Comparison of ENCODE assay signal across 8 mouse cellular contexts in the genomic region with DNA sequence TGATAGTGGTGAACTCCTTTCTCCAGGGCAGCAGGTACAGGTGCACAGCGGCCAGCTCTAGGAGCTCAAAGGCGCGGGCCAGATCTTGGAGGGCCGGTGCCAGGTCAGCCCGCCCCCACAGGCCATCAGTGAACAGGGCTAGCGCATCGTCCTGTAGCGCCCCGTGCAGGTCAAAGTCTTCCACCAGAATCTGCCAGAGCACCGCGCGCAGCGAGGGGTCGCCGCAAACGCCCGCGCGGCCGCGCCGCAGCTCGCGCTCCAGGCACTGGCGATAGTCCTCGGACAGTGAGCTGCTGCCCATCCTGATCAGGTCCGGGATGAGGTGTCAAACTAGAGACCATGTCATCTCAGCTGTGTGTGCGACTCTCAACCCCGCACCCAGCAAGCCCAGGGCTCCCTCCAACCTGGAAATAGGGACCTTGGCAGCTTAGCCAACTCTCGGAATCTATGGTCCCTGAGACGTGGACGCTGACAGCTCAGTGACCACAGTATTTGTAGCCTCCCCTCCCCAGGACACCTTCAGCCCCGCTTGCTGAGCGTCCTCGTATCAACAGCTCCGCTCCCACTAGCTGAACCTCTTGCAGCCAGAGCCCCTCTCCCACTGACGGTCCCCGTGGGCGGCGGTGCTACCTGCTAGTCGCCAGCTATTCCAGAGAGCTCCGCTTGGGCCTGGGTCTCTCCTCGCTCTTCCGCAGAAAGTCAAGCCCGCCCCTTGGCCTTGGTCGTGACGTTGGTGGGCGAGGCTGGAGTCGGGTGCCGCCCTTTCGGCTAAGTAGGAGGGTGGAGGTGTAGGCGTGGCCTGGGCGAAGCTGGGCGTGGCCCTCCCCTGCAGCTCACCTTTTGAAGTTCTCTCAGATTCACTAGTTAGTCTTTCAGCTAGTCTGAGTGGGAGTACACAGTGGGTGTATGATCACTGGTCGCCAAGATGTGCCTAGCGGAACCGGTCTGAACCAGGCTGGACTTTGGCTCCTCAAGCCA. TPM values are rescaled to one million over a fixed set of nuclear protein-coding genes. Genes with fewer than 3 reads are reported as not detected.
DNase-seq lines count a peak whose midpoint lies in the region; ATAC-seq lines count a peak whose summit lies in the region.

Gene Spata2l, minus strand, starts transcription at position 714 of the 978 bp plus-strand sequence.

- peak within 1 kb of the TSS; percentile 5; the same call in 1 of the 2 replicates for H3K27ac ChIP-seq in embryonic facial prominence, embryonic 10.5 days (replicated peaks)
- H3K27ac ChIP-seq in intestine, embryonic 15.5 days = no peak within 1 kb of the TSS
- H3K27ac ChIP-seq in midbrain, embryonic 10.5 days (replicated peaks) = peak within 1 kb of the TSS; percentile 14

- H3K27me3 ChIP-seq in embryonic facial prominence, embryonic 10.5 days (replicated peaks; ENCODE audit: low read depth, poor library complexity, severe bottlenecking) = peaks cover 51% of the 10 kb centered on the region
- peaks cover 22% of the 10 kb centered on the region for H3K27me3 ChIP-seq in intestine, embryonic 15.5 days (replicated peaks)
- H3K27me3 ChIP-seq in midbrain, embryonic 10.5 days (ENCODE audit: low read depth, poor library complexity, severe bottlenecking) = peaks cover 49% of the 10 kb centered on the region

- peak within 1 kb of the TSS; percentile 39 for H3K9ac ChIP-seq in intestine, embryonic 15.5 days

- DNase-seq in adrenal gland, postnatal 10 days = peak; percentile 94
- DNase-seq in embryonic facial prominence, embryonic 10.5 days (ENCODE audit: low spot score) = peak; percentile 92
- peak; percentile 51 to 74 for DNase-seq in gastrocnemius, postnatal 4 days (ENCODE audit: low spot score in 2 of 2)
- DNase-seq in left cerebral cortex, postnatal 36 days (ENCODE audit: low spot score in 2 of 2) = peak; percentile 84 to 85
- DNase-seq in midbrain, embryonic 10.5 days (ENCODE audit: low spot score) = peak; percentile 87
- peak; percentile 68 for DNase-seq in right cerebral cortex, postnatal 4 days
- DNase-seq in yolk sac, embryonic 10.5 days (ENCODE audit: low spot score) = peak; percentile 90

- H3K9me3 ChIP-seq in embryonic facial prominence, embryonic 10.5 days = no peaks in the 10 kb centered on the region
- no peaks in the 10 kb centered on the region for H3K9me3 ChIP-seq in intestine, embryonic 15.5 days
- H3K9me3 ChIP-seq in midbrain, embryonic 10.5 days (replicated peaks) = no peaks in the 10 kb centered on the region

- H3K4me3 ChIP-seq in embryonic facial prominence, embryonic 10.5 days = peak within 1 kb of the TSS; percentile 57
- H3K4me3 ChIP-seq in intestine, embryonic 15.5 days (replicated peaks) = peak within 1 kb of the TSS; percentile 52
- H3K4me3 ChIP-seq in midbrain, embryonic 10.5 days = peak within 1 kb of the TSS; percentile 60

- peaks cover 30% of the 10 kb centered on the region for H3K4me1 ChIP-seq in embryonic facial prominence, embryonic 10.5 days
- H3K4me1 ChIP-seq in intestine, embryonic 15.5 days (replicated peaks) = peaks cover 18% of the 10 kb centered on the region
- peaks cover 38% of the 10 kb centered on the region for H3K4me1 ChIP-seq in midbrain, embryonic 10.5 days

- ATAC-seq in intestine, embryonic 15.5 days = peak; percentile 90

- peaks cover 5% of the 10 kb centered on the region; the same call in 1 of the 2 replicates for H3K36me3 ChIP-seq in embryonic facial prominence, embryonic 10.5 days (replicated peaks)
- no peaks in the 10 kb centered on the region for H3K36me3 ChIP-seq in intestine, embryonic 15.5 days
- H3K36me3 ChIP-seq in midbrain, embryonic 10.5 days = peaks cover 4% of the 10 kb centered on the region; the same call in 1 of the 2 replicates

- 2% methylated on average over 57 of the region's 57 CpGs for WGBS in embryonic facial prominence, embryonic 10.5 days
- whole genome bisulfite sequencing in intestine, embryonic 15.5 days = under 1% methylated on average over 57 of the region's 57 CpGs
- 3% methylated on average over 57 of the region's 57 CpGs for WGBS in midbrain, embryonic 10.5 days

- intact Hi-C loops in left cerebral cortex, postnatal 36 days (cut with DNase I) = no loop called here

- H3K4me2 ChIP-seq in intestine, embryonic 15.5 days (replicated peaks) = peak within 1 kb of the TSS; percentile 91

RNA-seq across cellular contexts. Expression of gene Spata2l, which starts in this region (rescaled TPM):
- total RNA-seq in adrenal gland, postnatal 10 days (2021) = 10 to 100 TPM in 1 of 2 experiments, 1 to 10 TPM in 1; 9.5 to 16.7 TPM
- polyA plus RNA-seq in embryonic facial prominence, embryonic 10.5 days (2016; fragmentation: Nextera tagmentation; extraction: Ambion mirVana) = 1.6 and 3.0 TPM in 2 replicates
- total RNA-seq in gastrocnemius, postnatal 4 days (2021) = 1 to 10 TPM; 2.3 to 2.4 TPM
- 5.4 and 5.5 TPM in 2 replicates for polyA plus RNA-seq in intestine, embryonic 15.5 days (2015; fragmentation: Nextera tagmentation; extraction: Ambion mirVana)
- total RNA-seq in left cerebral cortex, postnatal 36 days (2021) = 10 to 100 TPM; 86.7 to 88.8 TPM
- 1.3 and 2.4 TPM in 2 replicates for polyA plus RNA-seq in midbrain, embryonic 10.5 days (2016; fragmentation: Nextera tagmentation; extraction: Ambion mirVana)

Comparison
In these comparisons a context has a peak if more than half of its experiments do, and no peak if none do; other contexts are left out.
1. RNA of gene Spata2l (total RNA-seq): 86.7 to 88.8 TPM in left cerebral cortex, postnatal 36 days; 9.5 to 16.7 TPM in adrenal gland, postnatal 10 days and 2.3 to 2.4 TPM in gastrocnemius, postnatal 4 days; every median in the first group is over 4 times any median in the second.
2. Peak in every context shown above with its lines, with median percentiles within 50 percentile points of each other: DNase-seq and H3K4me3 ChIP-seq.